Mouse (Mus musculus) urinary bladder, postnatal 36 days (tissue): ENCODE results near the gene Cuedc1.
"Not testable (repeated sequence)": the region's sequence is repeated elsewhere in the genome, so short reads cannot be mapped to it uniquely, and the experiment has no call there.

Experiments used
- DNase-seq, 2 experiments: peaks; one replicate each; pipeline ENCODE4 v3.0.0; 2022; ENCODE audit warnings: low spot score in 2 of 2, mixed read lengths in 1 of 2

Gene Cuedc1

GRCm38 (mm10) chr11:88170606-88171005, 72.7 kb downstream of the Cuedc1 start:
- no peak for DNase-seq

- DNase-seq = no peak
Observed at GRCm38 (mm10) chr11:88171876-88172442, 74.1 kb downstream of the Cuedc1 start.

GRCm38 (mm10) chr11:88172601-88173325, 74.9 kb downstream of the Cuedc1 start:
- DNase-seq = no peak

- DNase-seq = no peak
Observed at GRCm38 (mm10) chr11:88173386-88174025, 75.6 kb downstream of the Cuedc1 start.

GRCm38 (mm10) chr11:88180467-88180958, 82.7 kb downstream of the Cuedc1 start:
- DNase-seq = no peak

GRCm38 (mm10) chr11:88180959-88181619, 83.2 kb downstream of the Cuedc1 start:
- DNase-seq = peak in 1 of 2 experiments; percentile 67

GRCm38 (mm10) chr11:88184632-88185180, 86.8 kb downstream of the Cuedc1 start:
- DNase-seq = no peak

GRCm38 (mm10) chr11:88186078-88186946, 88.5 kb downstream of the Cuedc1 start:
- no peak for DNase-seq

GRCm38 (mm10) chr11:88186947-88187243, 89.0 kb downstream of the Cuedc1 start:
- no peak for DNase-seq

GRCm38 (mm10) chr11:88187417-88188133, 89.7 kb downstream of the Cuedc1 start:
- peak; percentile 76 to 87 for DNase-seq

GRCm38 (mm10) chr11:88188216-88188615, 90.4 kb downstream of the Cuedc1 start:
- DNase-seq = no peak

GRCm38 (mm10) chr11:88188635-88189034, 90.8 kb downstream of the Cuedc1 start:
- no peak for DNase-seq

GRCm38 (mm10) chr11:88192595-88192994, 94.7 kb downstream of the Cuedc1 start:
- DNase-seq = no peak

- no peak for DNase-seq
Observed at GRCm38 (mm10) chr11:88193098-88193823, 95.4 kb downstream of the Cuedc1 start.

- DNase-seq = no peak
Observed at GRCm38 (mm10) chr11:88193824-88194696, 96.2 kb downstream of the Cuedc1 start.

GRCm38 (mm10) chr11:88195699-88196098, 97.8 kb downstream of the Cuedc1 start:
- not testable (repeated sequence) for DNase-seq

GRCm38 (mm10) chr11:88197153-88197576, 99.3 kb downstream of the Cuedc1 start:
- DNase-seq = peak; percentile 45 to 56

- DNase-seq = no peak
Observed at GRCm38 (mm10) chr11:88198223-88198622, 100.4 kb downstream of the Cuedc1 start.

GRCm38 (mm10) chr11:88201172-88201571, 103.3 kb downstream of the Cuedc1 start:
- no peak for DNase-seq
